Mouse (Mus musculus) hindbrain, embryonic 13.5 days (tissue): ENCODE measurements at regions not wholly inside any gene's neighbourhood (a gene's known extent, or its start where the extent isn't known, plus 50 kb on each side); places are given as distances from the start of the nearest gene placed in this dataset.
A peak's percentile ranks its signal among the peaks of the same experiment; 100 is the strongest.

Experiments
- ATAC-seq: fragments of 200-750 bp; cut with Nextera tagmentation; 2 replicates; pipeline ENCODE4 v1.8.0; 2017; ENCODE audit warnings: moderate TSS enrichment; ENCODE audit not compliant: low FRiP score
- H3K27ac ChIP-seq: fragments of 300-500 bp; sonication (generic); 2 replicates; pipeline ENCODE4 v1.5.1; 2015; ENCODE audit warnings: inconsistent platforms, mild to moderate bottlenecking, moderate library complexity
- H3K27me3 ChIP-seq: fragments of 300-500 bp; sonication (generic); 2 replicates; pipeline ENCODE4 v1.6.1; 2015; ENCODE audit warnings: mild to moderate bottlenecking, inconsistent platforms
- H3K36me3 ChIP-seq: fragments of 300-500 bp; sonication (generic); 2 replicates; pipeline ENCODE4 v1.6.1; 2015; ENCODE audit warnings: mild to moderate bottlenecking, inconsistent platforms
- H3K4me1 ChIP-seq: fragments of 300-500 bp; sonication (generic); replicated peaks from 2 replicates; pipeline ENCODE4 v1.6.1; 2015; ENCODE audit warnings: inconsistent platforms
- H3K4me2 ChIP-seq: fragments of 300-500 bp; sonication (generic); 2 replicates; pipeline ENCODE4 v1.6.1; 2015; ENCODE audit warnings: inconsistent platforms, mild to moderate bottlenecking, moderate library complexity
- H3K4me3 ChIP-seq: fragments of 300-500 bp; sonication (generic); 2 replicates; pipeline ENCODE4 v1.5.1; 2015; ENCODE audit warnings: mild to moderate bottlenecking, inconsistent platforms
- H3K9ac ChIP-seq: fragments of 300-500 bp; sonication (generic); 2 replicates; pipeline ENCODE4 v1.6.1; 2015; ENCODE audit warnings: mild to moderate bottlenecking, inconsistent platforms
- H3K9me3 ChIP-seq: fragments of 300-500 bp; sonication (generic); 2 replicates; pipeline ENCODE4 v1.6.1; 2016; ENCODE audit warnings: inconsistent platforms
- WGBS: fragments of 180-500 bp; shearing (Covaris S2); methylation state at CpG from one replicate; pipeline ENCODE4 v1.1.7; 2015; 5-methylcytosine and 5-hydroxymethylcytosine counted together

- 98% methylated on average over 4 of the region's 4 CpGs for WGBS
- Histone ChIP-seq H3K4me1 (peaks cover 20% of the 10 kb centered on the region), H3K4me3 (no peak overlapping the region), H3K9me3 (no peaks in the 10 kb centered on the region), H3K27ac (no peak overlapping the region), H3K36me3 (no peaks in the 10 kb centered on the region), H3K27me3 (no peaks in the 10 kb centered on the region), H3K4me2 (no peak overlapping the region), H3K9ac (no peak overlapping the region)
- no peak for ATAC-seq
These were observed 314.5 kb upstream of the Rbfox1 start for GRCm38 (mm10) chr16:5570619-5571018.

GRCm38 (mm10) chr16:5569101-5569500 is 313.3 kb upstream of the Eef2kmt start:
- H3K27ac ChIP-seq: peak overlapping the region; percentile 20
- peaks cover 15% of the 10 kb centered on the region for H3K4me1 ChIP-seq
- WGBS: 61% methylated on average over 10 of the region's 10 CpGs
- H3K27me3 ChIP-seq: no peaks in the 10 kb centered on the region
- no peak for ATAC-seq
- H3K9ac ChIP-seq: no peak overlapping the region
- H3K36me3 ChIP-seq: no peaks in the 10 kb centered on the region
- no peaks in the 10 kb centered on the region for H3K9me3 ChIP-seq
- H3K4me3 ChIP-seq: no peak overlapping the region
- no peak overlapping the region for H3K4me2 ChIP-seq

- no peak for ATAC-seq
- H3K27me3 ChIP-seq: no peaks in the 10 kb centered on the region
- no peak overlapping the region for H3K4me2 ChIP-seq
- no peaks in the 10 kb centered on the region for H3K36me3 ChIP-seq
- no peak overlapping the region for H3K9ac ChIP-seq
- H3K27ac ChIP-seq: peak overlapping the region; percentile 12; the same call in 1 of the 2 replicates
- peaks cover 12% of the 10 kb centered on the region for H3K4me1 ChIP-seq
- WGBS: 66% methylated on average over 6 of the region's 6 CpGs
- no peak overlapping the region for H3K4me3 ChIP-seq
- H3K9me3 ChIP-seq: no peaks in the 10 kb centered on the region
These were observed 293.2 kb upstream of the Eef2kmt start for GRCm38 (mm10) chr16:5549026-5549425.

GRCm38 (mm10) chr16:5548602-5549001 is 292.8 kb upstream of the Eef2kmt start:
- no peak overlapping the region for H3K4me3 ChIP-seq
- H3K4me1 ChIP-seq: peaks cover 12% of the 10 kb centered on the region
- 78% methylated on average over 3 of the region's 3 CpGs for WGBS
- H3K27ac ChIP-seq: no peak overlapping the region
- H3K4me2 ChIP-seq: no peak overlapping the region
- H3K27me3 ChIP-seq: no peaks in the 10 kb centered on the region
- no peaks in the 10 kb centered on the region for H3K9me3 ChIP-seq
- ATAC-seq: no peak
- no peak overlapping the region for H3K9ac ChIP-seq
- H3K36me3 ChIP-seq: no peaks in the 10 kb centered on the region

- Histone ChIP-seq H3K9ac (no peak overlapping the region), H3K4me1 (peaks cover 12% of the 10 kb centered on the region), H3K27ac (no peak overlapping the region), H3K4me3 (no peak overlapping the region), H3K9me3 (no peaks in the 10 kb centered on the region), H3K36me3 (no peaks in the 10 kb centered on the region), H3K27me3 (no peaks in the 10 kb centered on the region), H3K4me2 (no peak overlapping the region)
- 49% methylated on average over 4 of the region's 4 CpGs for WGBS
- ATAC-seq: no peak
These were observed 291.0 kb upstream of the Eef2kmt start for GRCm38 (mm10) chr16:5546808-5547207.

DNA sequence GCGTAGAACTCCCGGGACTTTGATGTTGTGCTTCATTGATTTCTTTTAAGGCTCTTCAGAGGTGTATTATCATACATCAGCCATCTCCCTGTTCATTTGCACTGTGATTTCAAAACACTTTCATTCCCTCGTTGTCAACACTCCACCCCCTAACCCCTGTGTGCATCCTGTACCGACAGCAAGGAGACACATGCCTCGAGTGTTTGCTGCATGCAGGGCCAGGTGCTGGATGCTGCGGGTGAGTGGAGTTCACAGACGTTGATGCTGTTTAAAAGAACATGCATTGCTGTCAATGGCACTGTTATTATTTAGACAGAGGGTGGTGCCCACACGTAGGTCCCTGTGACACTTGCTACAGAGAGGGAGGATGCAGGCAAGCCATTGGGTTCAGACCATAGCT is 290.0 kb upstream of the Eef2kmt start:
- Histone ChIP-seq H3K4me3 (no peak overlapping the region), H3K4me2 (no peak overlapping the region), H3K36me3 (no peaks in the 10 kb centered on the region), H3K27ac (no peak overlapping the region), H3K9ac (no peak overlapping the region), H3K4me1 (peaks cover 12% of the 10 kb centered on the region), H3K9me3 (no peaks in the 10 kb centered on the region), H3K27me3 (no peaks in the 10 kb centered on the region)
- WGBS: 52% methylated on average over 8 of the region's 8 CpGs
- ATAC-seq: no peak

- H3K4me2 ChIP-seq: no peak overlapping the region
- peaks cover 12% of the 10 kb centered on the region for H3K4me1 ChIP-seq
- H3K4me3 ChIP-seq: no peak overlapping the region
- no peak for ATAC-seq
- H3K27me3 ChIP-seq: 0 out of 2 replicates have a peak, but pooled peaks cover 1% of the 10 kb centered on the region
- no peak overlapping the region for H3K9ac ChIP-seq
- H3K27ac ChIP-seq: no peak overlapping the region
- H3K36me3 ChIP-seq: no peaks in the 10 kb centered on the region
- 76% methylated on average over 2 of the region's 2 CpGs for WGBS
- H3K9me3 ChIP-seq: no peaks in the 10 kb centered on the region
These were observed 288.7 kb upstream of the Eef2kmt start for GRCm38 (mm10) chr16:5544436-5544835.

DNA sequence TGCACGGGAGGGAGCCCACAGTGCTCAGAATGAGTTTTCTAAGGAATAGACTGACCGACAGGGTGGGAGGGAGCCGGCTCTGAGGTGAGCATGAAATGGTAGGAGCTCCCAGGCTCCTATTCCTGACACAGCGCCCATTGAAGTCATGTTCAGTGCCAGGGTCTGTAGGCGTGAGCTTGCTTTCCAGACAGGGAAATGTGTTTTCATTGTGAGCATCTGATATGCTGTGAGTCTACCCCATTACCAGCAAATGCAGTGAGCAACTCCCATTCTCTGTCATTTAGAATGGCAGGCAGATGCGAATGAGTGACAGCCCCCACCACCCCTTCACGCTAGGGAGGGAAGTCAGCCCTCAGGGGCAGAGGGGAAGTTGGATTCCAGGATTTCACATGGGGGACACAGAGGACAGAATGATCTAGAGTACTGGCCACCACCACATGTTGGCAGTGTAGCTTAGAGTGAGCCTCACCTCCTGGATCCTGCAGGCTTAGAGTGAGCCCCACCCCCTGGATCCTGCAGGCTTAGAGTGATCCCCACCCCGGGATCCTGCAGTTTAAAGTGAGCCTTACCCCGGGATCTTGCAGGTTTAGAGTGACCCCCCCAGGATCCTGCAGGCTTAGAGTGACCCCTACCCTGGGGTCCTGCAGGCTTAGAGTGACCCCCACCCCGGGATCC is 283.2 kb upstream of the Eef2kmt start:
- WGBS: 56% methylated on average over 10 of the region's 10 CpGs
- H3K27ac ChIP-seq: no peak overlapping the region
- no peaks in the 10 kb centered on the region for H3K9me3 ChIP-seq
- H3K9ac ChIP-seq: peak overlapping the region; percentile 15; the same call in 1 of the 2 replicates
- no peak overlapping the region for H3K4me2 ChIP-seq
- no peaks in the 10 kb centered on the region for H3K36me3 ChIP-seq
- H3K4me3 ChIP-seq: no peak overlapping the region
- no peak for ATAC-seq
- H3K4me1 ChIP-seq: peaks cover 35% of the 10 kb centered on the region
- H3K27me3 ChIP-seq: 0 out of 2 replicates have a peak, but pooled peaks cover 7% of the 10 kb centered on the region

DNA sequence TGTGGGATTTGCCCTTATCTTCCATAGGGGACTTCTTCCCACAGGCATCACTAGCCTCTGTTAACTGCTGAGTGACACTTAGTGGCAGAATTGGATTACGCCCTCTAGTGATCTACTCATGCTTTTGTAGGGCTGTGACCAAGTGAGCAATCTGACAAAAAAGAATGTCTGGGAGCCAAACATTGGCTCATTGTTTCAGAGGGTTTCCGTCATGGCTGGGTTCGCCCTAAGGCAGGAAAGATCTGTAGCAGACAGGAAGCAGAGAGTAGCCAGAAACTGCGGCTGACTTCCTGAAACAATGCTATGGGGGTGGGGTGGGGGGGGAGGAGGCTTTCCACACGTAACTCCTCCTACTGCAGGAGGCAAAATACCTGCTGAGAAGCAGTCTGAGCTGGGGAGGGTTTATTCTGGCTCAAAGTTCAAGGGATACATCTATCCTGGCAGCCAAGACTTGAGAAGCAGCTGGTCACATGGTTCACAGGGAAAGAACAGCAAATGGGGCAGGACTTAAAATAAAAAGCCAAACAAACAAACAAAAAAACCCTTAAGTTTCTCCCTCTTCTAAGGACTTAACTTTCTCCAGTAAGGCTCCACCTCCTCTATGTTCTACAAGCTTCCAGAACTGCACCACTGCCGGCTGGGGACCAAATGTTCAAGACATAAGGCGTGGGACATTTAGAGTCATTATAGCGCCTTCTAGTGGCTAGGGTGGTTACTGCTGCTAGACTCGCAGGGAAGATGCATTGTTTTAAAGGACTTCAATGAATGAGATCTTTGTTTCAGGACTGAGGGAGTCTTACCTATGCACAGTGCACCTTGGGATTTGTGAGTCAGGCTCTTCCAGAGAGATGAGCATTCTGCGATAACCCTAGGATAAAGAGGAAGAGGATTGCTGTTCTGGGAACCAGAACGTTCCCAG is 281.8 kb upstream of the Eef2kmt start:
- H3K27ac ChIP-seq: no peak overlapping the region

GRCm38 (mm10) chr16:5536515-5536972 is 280.8 kb upstream of the Eef2kmt start:
- WGBS: 29% methylated on average over 14 of the region's 14 CpGs
- H3K27me3 ChIP-seq: 0 out of 2 replicates have a peak, but pooled peaks cover 7% of the 10 kb centered on the region
- no peaks in the 10 kb centered on the region for H3K36me3 ChIP-seq
- H3K4me3 ChIP-seq: no peak overlapping the region
- ATAC-seq: 0 out of 2 replicates have a peak, but pooled peaks have one; percentile 12
- H3K9me3 ChIP-seq: no peaks in the 10 kb centered on the region
- peaks cover 35% of the 10 kb centered on the region for H3K4me1 ChIP-seq
- peak overlapping the region; percentile 9; the same call in 1 of the 2 replicates for H3K27ac ChIP-seq
- H3K9ac ChIP-seq: peak overlapping the region; percentile 6; the same call in 1 of the 2 replicates
- H3K4me2 ChIP-seq: peak overlapping the region; percentile 31

More for the DNA sequence above, 281.8 kb upstream of the Eef2kmt start:
- Histone ChIP-seq H3K9ac (no peak overlapping the region), H3K36me3 (no peaks in the 10 kb centered on the region), H3K9me3 (no peaks in the 10 kb centered on the region), H3K4me2 (no peak overlapping the region), H3K27me3 (0 out of 2 replicates have a peak, but pooled peaks cover 7% of the 10 kb centered on the region), H3K4me3 (no peak overlapping the region), H3K4me1 (peaks cover 35% of the 10 kb centered on the region)
- no peak for ATAC-seq
- WGBS: 55% methylated on average over 11 of the region's 11 CpGs

DNA sequence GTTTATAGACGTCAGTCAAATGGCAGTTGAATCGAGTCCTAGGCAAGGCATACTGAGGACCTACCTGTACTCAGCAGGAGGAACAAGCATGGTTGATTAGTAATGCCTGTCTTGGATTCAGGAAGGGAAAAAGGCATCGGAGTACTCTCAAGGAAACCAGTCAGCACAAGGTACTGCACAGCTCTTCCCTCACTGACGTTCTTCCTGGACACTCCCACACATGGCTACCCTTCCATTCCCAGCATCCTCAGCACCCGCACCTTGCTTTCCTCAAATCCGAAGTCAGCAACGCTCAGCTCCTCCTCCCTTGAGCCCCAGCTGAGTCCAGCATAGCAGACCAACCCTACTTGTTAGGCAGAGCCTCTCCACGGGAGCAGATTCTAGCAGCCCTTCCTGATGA is 279.6 kb upstream of the Eef2kmt start:
- H3K9ac ChIP-seq: no peak overlapping the region
- ATAC-seq: no peak
- no peak overlapping the region for H3K27ac ChIP-seq

GRCm38 (mm10) chr16:5534862-5535261 is 279.1 kb upstream of the Eef2kmt start:
- 58% methylated on average over 5 of the region's 5 CpGs for WGBS
- Histone ChIP-seq H3K4me3 (no peak overlapping the region), H3K4me2 (no peak overlapping the region), H3K27me3 (0 out of 2 replicates have a peak, but pooled peaks cover 7% of the 10 kb centered on the region), H3K27ac (no peak overlapping the region), H3K36me3 (no peaks in the 10 kb centered on the region), H3K4me1 (peaks cover 40% of the 10 kb centered on the region), H3K9ac (no peak overlapping the region), H3K9me3 (no peaks in the 10 kb centered on the region)
- no peak for ATAC-seq

More for the DNA sequence above, 279.6 kb upstream of the Eef2kmt start:
- 62% methylated on average over 8 of the region's 8 CpGs for WGBS
- Histone ChIP-seq H3K4me1 (peaks cover 39% of the 10 kb centered on the region), H3K4me2 (no peak overlapping the region), H3K36me3 (no peaks in the 10 kb centered on the region), H3K4me3 (no peak overlapping the region), H3K27me3 (0 out of 2 replicates have a peak, but pooled peaks cover 7% of the 10 kb centered on the region), H3K9me3 (no peaks in the 10 kb centered on the region)
